Mouse (Mus musculus) midbrain, embryonic 13.5 days (tissue): ENCODE data around the gene Pdzrn4. TPM values are rescaled to one million over a fixed set of nuclear protein-coding genes. Genes with fewer than 3 reads are reported as not detected.

Source experiments
- ATAC-seq: fragments of 200-750 bp; cut with Nextera tagmentation; 2 replicates; pipeline ENCODE4 v1.8.0; 2017; ENCODE audit warnings: mild to moderate bottlenecking, moderate TSS enrichment, moderate library complexity
- H3K27ac ChIP-seq: fragments of 300-500 bp; sonication (generic); 2 replicates; pipeline ENCODE4 v1.5.1; 2015; ENCODE audit warnings: inconsistent platforms, mild to moderate bottlenecking, moderate library complexity
- H3K27me3 ChIP-seq: fragments of 300-500 bp; sonication (generic); 2 replicates; pipeline ENCODE4 v1.6.1; 2015; ENCODE audit warnings: mild to moderate bottlenecking, inconsistent platforms
- H3K36me3 ChIP-seq: fragments of 300-500 bp; sonication (generic); 2 replicates; pipeline ENCODE4 v1.6.1; 2015; ENCODE audit warnings: mild to moderate bottlenecking, inconsistent platforms
- H3K4me1 ChIP-seq: fragments of 300-500 bp; sonication (generic); replicated peaks from 2 replicates; pipeline ENCODE4 v1.6.1; 2015; ENCODE audit warnings: inconsistent platforms
- H3K4me2 ChIP-seq: fragments of 300-500 bp; sonication (generic); replicated peaks from 2 replicates; pipeline ENCODE4 v1.6.1; 2015; ENCODE audit warnings: moderate library complexity, mild to moderate bottlenecking, inconsistent platforms
- H3K4me3 ChIP-seq: fragments of 300-500 bp; sonication (generic); replicated peaks from 2 replicates; pipeline ENCODE4 v1.5.1; 2015; ENCODE audit warnings: mild to moderate bottlenecking, inconsistent platforms
- H3K9ac ChIP-seq: fragments of 300-500 bp; sonication (generic); replicated peaks from 2 replicates; pipeline ENCODE4 v1.6.1; 2015; ENCODE audit warnings: mild to moderate bottlenecking, inconsistent platforms
- H3K9me3 ChIP-seq: fragments of 300-500 bp; sonication (generic); 2 replicates; pipeline ENCODE4 v1.6.1; 2016; ENCODE audit warnings: mild to moderate bottlenecking, inconsistent platforms
- WGBS: fragments of 180-500 bp; shearing (Covaris S2); methylation state at CpG from one replicate; pipeline ENCODE4 v1.1.7; 2015; 5-methylcytosine and 5-hydroxymethylcytosine counted together
- polyA plus RNA-seq: library from polyadenylated mRNA; unstranded; fragments of >200 nt; fragmentation: Nextera tagmentation; extraction: Ambion mirVana; gene quantifications from 2 replicates; pipeline ENCODE4 v1.2.1, GENCODE M21; 2015

The Pdzrn4 gene
- polyA plus RNA-seq, 1 experiment from 2014 or later = 23.8 TPM

DNA sequence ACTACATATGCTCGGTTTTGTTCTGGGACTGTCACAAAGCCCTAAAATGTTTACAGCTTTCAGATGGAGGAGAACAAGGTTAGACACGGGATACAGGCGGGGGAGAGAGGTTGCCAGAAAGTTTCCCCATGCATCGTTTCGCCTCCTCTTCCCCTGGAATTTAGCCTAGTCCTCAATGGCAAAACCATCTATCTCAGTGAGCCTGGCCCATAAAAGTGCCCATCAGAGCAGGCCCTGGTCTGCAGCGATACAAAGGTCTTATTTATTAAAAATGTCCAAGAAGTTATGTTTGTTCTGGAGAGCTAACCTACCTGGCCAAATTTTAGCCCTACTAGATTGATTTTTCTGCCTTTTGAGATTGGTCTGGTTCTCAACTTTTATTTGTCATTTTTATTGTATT lies 165.5 kb downstream of the Pdzrn4 start:
- Histone ChIP-seq H3K27ac (no peak overlapping the region), H3K27me3 (no peaks in the 10 kb centered on the region), H3K9ac (no peak overlapping the region), H3K9me3 (no peaks in the 10 kb centered on the region), H3K4me2 (no peak overlapping the region), H3K4me3 (no peak overlapping the region), H3K4me1 (no peaks in the 10 kb centered on the region), H3K36me3 (no peaks in the 10 kb centered on the region)
- 92% methylated on average over 6 of the region's 6 CpGs for WGBS
- no peak for ATAC-seq

DNA sequence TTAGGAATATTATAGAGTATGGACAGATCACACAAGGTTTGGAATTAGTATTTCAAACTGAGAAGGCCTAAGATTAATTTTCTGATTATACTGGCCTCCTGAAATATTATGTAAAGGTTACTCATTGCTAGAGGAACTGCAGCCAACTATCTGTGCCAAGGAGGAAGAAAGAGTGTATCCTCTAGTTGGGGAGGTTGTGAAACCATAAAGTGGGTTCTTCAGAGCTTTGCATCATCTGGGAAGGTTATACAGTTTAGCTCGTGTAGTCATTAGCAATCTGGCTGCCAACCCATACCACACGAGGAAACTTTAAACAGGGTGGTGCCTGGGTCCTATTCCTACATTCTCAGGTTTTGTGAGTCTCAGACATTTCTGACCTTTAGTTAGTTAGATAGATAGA lies 166.9 kb downstream of the Pdzrn4 start:
- no peak overlapping the region for H3K9ac ChIP-seq
- ATAC-seq = no peak
- no peak overlapping the region for H3K4me3 ChIP-seq
- no peaks in the 10 kb centered on the region for H3K27me3 ChIP-seq
- H3K36me3 ChIP-seq = no peaks in the 10 kb centered on the region
- 83% methylated on average over 2 of the region's 2 CpGs for WGBS
- H3K4me2 ChIP-seq = no peak overlapping the region
- H3K9me3 ChIP-seq = no peaks in the 10 kb centered on the region
- no peak overlapping the region for H3K27ac ChIP-seq
- no peaks in the 10 kb centered on the region for H3K4me1 ChIP-seq

DNA sequence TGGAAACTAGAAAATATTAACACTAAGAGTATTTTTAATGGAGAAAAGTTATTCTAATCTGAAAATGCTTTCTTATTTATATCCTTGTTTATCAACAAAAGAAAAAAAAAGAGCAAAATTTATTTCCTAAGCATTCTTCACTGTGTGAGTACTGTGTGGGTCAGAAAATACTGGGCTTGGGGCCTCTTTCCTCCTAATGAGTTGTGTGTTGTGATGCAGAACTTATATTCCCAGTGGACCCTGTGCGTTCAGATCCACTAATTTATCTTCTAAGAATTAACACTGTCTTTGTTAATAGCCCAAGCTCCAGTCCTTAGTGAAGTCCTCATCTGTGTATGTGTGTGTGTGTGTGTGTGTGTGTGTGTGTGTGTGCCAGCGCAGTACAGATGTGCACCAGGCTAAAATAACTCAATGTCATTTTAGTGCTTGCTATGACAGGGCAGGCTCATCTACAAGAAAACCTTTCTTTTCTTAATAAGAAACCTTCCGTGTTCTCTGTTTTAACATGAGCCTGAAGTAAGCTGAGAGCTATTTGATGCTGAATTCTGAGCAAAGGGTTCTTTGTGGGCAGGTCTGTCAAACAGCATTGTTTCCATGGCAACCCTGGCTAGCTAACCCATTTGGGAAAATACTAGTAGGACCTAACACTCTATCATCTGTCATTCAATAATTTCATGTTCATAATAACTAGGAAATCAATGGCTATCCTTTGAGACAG lies 174.0 kb downstream of the Pdzrn4 start:
- peaks cover 9% of the 10 kb centered on the region; the same call in 1 of the 2 replicates for H3K27me3 ChIP-seq
- 0 out of 2 replicates have a peak overlapping the region, but pooled peaks have one; percentile 9 for H3K4me2 ChIP-seq
- 50% methylated on average over 3 of the region's 3 CpGs for WGBS
- peak; percentile 77 for ATAC-seq
- peak overlapping the region; percentile 68 for H3K27ac ChIP-seq
- H3K9ac ChIP-seq = no peak overlapping the region
- no peaks in the 10 kb centered on the region for H3K9me3 ChIP-seq
- peaks cover 15% of the 10 kb centered on the region for H3K4me1 ChIP-seq
- H3K36me3 ChIP-seq = no peaks in the 10 kb centered on the region
- no peak overlapping the region for H3K4me3 ChIP-seq

DNA sequence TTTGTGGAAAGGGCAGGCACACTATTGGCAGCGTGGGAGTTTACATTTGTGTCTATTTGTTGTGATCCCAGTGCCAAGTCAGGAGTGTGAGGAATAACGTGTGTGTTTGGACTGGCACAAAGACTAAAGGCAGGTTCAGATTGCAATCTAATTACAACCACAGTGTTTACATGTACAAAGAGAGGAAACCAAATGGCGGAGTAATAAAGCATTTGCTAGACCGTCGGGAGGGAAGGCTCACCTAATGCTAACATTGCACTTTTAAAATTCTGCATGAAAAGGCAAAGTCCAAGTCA lies 174.5 kb downstream of the Pdzrn4 start:
- Histone ChIP-seq H3K9me3 (no peaks in the 10 kb centered on the region), H3K4me1 (peaks cover 15% of the 10 kb centered on the region), H3K9ac (no peak overlapping the region), H3K36me3 (no peaks in the 10 kb centered on the region), H3K4me2 (0 out of 2 replicates have a peak overlapping the region, but pooled peaks have one; percentile 9), H3K27me3 (peaks cover 9% of the 10 kb centered on the region; the same call in 1 of the 2 replicates), H3K4me3 (no peak overlapping the region), H3K27ac (peak overlapping the region; percentile 68)
- WGBS = 61% methylated on average over 5 of the region's 5 CpGs
- peak; percentile 14; the same call in 1 of the 2 replicates for ATAC-seq

DNA sequence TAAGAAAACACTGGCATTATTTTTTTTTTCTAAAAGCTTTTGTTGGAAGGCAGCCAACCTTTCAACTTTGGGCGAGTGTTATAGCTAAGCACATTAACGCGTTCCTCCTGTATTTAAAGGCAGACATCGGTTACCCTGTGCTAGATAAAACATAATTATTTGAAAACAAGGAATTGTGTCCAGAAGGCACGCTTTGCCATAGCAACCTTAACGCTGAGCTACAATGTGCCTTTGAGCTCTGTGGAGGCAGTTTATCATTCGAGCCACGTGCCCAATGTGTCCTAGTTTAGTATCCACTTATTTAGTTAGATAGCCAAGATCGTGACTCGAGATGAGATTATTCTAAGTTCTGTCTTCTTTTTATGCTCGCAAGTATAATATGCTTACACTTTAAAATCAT lies 180.8 kb downstream of the Pdzrn4 start:
- Histone ChIP-seq H3K9ac (no peak overlapping the region), H3K4me2 (no peak overlapping the region), H3K4me1 (peaks cover 26% of the 10 kb centered on the region), H3K4me3 (no peak overlapping the region), H3K27ac (no peak overlapping the region), H3K27me3 (peaks cover 21% of the 10 kb centered on the region), H3K36me3 (no peaks in the 10 kb centered on the region), H3K9me3 (no peaks in the 10 kb centered on the region)
- WGBS = 14% methylated on average over 11 of the region's 11 CpGs
- ATAC-seq = peak; percentile 60

DNA sequence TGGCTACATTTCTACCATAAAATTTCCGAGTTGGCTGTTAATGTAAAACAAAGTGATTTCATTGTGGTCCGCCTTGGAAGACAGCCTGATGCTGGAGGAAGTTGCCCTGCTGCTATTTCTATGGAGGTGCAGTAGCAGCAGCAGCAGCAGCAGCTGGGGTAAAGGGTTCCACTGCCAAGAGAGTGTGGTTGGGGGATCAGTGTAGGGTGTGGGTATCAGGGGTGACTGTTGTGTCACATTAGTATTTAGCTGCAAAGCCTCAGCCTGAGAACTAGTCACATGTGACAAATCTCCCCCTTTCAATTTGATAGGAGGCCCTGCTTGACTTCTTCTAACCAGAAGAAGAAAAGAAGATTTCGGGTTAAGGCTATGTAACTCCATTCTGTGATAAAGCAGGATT lies 183.5 kb downstream of the Pdzrn4 start:
- ATAC-seq = peak; percentile 53; the same call in 1 of the 2 replicates

DNA sequence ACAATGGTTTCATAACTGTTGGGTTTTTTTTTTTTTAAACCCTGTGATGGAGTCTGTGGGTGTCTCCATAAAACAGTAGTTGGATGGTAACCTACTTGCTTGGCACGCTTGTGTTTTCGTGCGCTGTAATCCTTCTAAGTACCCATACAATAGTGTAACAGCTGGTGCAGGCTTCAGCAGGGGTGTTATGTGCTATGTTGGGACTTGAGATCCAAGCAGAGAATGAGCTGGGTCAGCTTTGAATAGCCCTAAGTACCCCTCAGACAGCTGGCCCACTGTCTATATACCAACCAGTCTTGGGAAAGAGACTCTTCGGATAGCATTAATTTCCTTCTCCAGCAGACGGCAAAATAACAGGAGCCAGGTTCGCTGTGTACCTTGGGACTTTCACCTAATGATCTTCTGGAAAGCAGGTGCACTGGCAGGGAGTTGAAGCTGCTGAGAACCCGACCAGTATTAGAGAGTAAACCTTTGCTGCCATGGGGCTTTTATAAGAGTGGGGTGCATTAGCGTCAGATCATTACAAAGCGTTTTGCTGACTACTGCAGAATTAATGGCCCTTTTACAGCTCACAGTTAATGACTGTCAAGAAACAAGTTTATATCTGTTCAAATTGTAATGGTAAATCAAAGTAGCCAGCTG lies 184.2 kb downstream of the Pdzrn4 start:
- Histone ChIP-seq H3K9me3 (no peaks in the 10 kb centered on the region), H3K27ac (peak overlapping the region; percentile 40; the same call in 1 of the 2 replicates), H3K27me3 (peaks cover 16% of the 10 kb centered on the region), H3K4me2 (0 out of 2 replicates have a peak overlapping the region, but pooled peaks have one; percentile 11), H3K4me1 (peaks cover 26% of the 10 kb centered on the region), H3K36me3 (no peaks in the 10 kb centered on the region), H3K4me3 (no peak overlapping the region), H3K9ac (no peak overlapping the region)
- ATAC-seq = peak; percentile 83
- WGBS = 30% methylated on average over 9 of the region's 9 CpGs

More for the DNA sequence above, 183.5 kb downstream of the Pdzrn4 start:
- Histone ChIP-seq H3K4me1 (peaks cover 26% of the 10 kb centered on the region), H3K4me3 (no peak overlapping the region), H3K27me3 (peaks cover 16% of the 10 kb centered on the region), H3K9me3 (no peaks in the 10 kb centered on the region), H3K9ac (no peak overlapping the region), H3K4me2 (no peak overlapping the region), H3K27ac (no peak overlapping the region), H3K36me3 (no peaks in the 10 kb centered on the region)
- 41% methylated on average over 3 of the region's 3 CpGs for WGBS

DNA sequence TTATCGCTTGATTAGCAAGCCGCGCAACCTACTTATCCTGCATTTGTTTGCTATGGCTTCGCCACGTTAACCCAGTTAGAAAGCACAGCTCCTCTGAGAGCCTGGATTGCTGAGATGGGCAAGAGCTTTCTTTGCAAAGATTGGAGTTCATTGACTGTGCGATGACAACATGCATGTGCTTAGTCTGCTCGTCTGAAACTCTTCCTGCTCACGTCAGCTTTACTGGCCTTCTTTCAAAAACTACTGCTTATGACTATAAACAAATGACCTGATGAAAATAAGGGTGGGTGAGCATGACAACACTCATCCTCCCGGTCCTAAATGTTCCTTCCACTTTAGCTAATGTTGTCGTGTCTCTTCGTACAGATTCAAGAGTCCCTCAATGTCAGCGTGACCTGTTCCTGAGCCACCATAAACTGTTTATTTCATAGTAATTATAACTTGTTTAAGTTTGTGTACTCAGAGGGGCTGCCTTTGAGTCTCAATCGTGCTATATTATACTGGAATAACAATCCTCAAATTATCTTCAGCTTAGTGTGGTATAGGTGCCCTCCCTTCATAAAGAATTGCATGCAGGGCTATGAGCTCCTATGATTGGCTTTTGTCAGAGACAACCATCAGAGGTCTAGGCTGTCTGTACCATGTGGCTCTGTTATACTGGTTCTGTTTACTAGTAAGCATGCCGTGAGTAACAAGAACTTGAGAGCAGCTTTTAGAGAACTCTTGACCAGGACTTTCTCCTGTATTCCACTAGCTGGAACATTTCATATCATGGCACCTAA lies 187.9 kb downstream of the Pdzrn4 start:
- no peak for ATAC-seq
- Histone ChIP-seq H3K36me3 (no peaks in the 10 kb centered on the region), H3K4me1 (peaks cover 16% of the 10 kb centered on the region), H3K9me3 (no peaks in the 10 kb centered on the region), H3K4me2 (no peak overlapping the region), H3K27ac (no peak overlapping the region), H3K4me3 (no peak overlapping the region), H3K27me3 (peaks cover 12% of the 10 kb centered on the region; the same call in 1 of the 2 replicates), H3K9ac (no peak overlapping the region)
- 86% methylated on average over 14 of the region's 14 CpGs for WGBS

DNA sequence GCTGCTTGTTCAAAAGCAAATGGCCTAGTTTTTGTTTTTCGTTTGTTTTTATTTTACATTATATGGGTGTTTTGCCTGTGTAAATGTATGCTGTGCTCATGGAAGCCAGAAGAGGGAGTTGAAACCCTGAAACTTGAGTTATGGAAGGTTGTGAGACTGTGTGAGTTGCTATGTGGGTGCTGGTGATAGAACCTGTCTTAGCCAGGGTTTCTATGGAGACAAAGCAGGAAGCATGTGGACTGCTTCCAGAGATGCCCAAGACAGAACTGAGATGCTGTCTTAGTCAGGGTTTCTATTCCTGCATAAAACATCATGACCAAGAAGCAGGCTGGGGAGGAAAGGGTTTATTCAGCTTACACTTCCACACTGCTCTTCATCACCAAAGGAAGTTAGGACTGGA lies 190.8 kb downstream of the Pdzrn4 start:
- H3K4me1 ChIP-seq = no peaks in the 10 kb centered on the region
- 94% methylated on average over 1 of the region's 1 CpGs for WGBS
- no peak for ATAC-seq
- H3K9ac ChIP-seq = no peak overlapping the region
- no peaks in the 10 kb centered on the region for H3K9me3 ChIP-seq
- no peak overlapping the region for H3K27ac ChIP-seq
- no peaks in the 10 kb centered on the region for H3K36me3 ChIP-seq
- H3K4me2 ChIP-seq = no peak overlapping the region
- H3K27me3 ChIP-seq = peaks cover 23% of the 10 kb centered on the region
- no peak overlapping the region for H3K4me3 ChIP-seq

DNA sequence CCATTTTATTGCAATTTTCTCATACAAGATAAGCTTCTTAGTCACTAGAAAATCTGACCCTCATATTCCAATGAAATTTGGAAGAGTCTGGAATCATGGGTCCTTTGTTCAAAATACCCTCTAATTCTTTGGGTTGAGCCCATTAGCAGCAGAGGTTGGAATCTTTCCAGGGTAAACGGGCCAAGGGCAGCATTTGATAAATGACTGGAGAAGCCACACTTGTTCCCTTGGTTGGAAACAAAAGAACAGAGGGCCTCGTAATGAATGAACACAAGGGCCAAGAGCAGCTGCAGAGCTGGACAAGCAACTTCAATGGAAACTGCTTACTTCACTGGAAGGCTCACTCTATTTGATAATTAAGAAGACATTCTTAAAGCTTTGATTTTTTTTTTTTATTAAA lies 198.0 kb downstream of the Pdzrn4 start:
- no peak for ATAC-seq
- no peaks in the 10 kb centered on the region for H3K9me3 ChIP-seq
- no peak overlapping the region for H3K27ac ChIP-seq
- 19% methylated on average over 2 of the region's 2 CpGs for WGBS
- H3K4me1 ChIP-seq = peaks cover 29% of the 10 kb centered on the region
- no peak overlapping the region for H3K9ac ChIP-seq
- H3K27me3 ChIP-seq = peaks cover 23% of the 10 kb centered on the region
- H3K4me3 ChIP-seq = no peak overlapping the region
- H3K36me3 ChIP-seq = no peaks in the 10 kb centered on the region
- H3K4me2 ChIP-seq = no peak overlapping the region

DNA sequence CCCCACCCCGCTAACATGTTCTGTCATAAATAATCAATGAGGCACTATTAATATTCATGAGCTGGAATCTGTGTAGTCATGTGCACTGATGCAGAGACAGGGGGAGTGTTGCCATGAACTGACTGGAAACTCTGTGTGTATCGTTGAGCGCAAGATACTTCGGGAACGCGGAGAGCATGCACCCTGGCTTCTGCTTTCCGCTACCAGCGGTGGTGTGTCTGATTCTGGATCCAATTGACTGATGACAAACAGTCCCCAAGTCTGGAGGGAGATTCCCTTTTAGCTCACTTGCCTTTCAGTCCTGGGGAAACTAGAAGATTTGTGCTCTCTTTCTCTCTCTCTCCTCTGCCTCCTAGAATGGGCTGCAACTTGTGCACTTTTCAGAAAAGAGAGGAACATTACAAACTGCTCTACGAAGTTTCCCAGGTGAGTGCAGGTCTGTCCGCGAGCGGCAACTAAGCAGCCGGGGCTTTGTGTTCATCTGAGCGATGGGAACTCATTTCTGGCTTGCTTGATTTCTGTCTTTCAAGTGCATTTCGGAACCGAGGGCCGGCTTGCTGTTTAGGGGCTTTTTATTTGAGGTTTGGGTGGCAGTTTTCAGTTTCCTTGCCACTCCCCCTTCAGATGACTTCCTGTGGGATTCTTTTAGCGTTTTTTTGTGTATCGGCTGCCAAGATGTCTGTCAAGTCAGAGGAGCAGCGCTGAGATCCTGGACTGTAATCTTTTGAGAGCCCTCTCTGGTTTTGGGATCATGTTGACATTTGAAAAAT lies 200.5 kb downstream of the Pdzrn4 start:
- no peaks in the 10 kb centered on the region for H3K9me3 ChIP-seq
- peak overlapping the region; percentile 55 for H3K9ac ChIP-seq
- H3K4me2 ChIP-seq = peak overlapping the region; percentile 62
- WGBS = under 1% methylated on average over 20 of the region's 20 CpGs
- ATAC-seq = peak; percentile 86
- no peaks in the 10 kb centered on the region for H3K36me3 ChIP-seq
- H3K27ac ChIP-seq = peak overlapping the region; percentile 75
- H3K27me3 ChIP-seq = peaks cover 17% of the 10 kb centered on the region
- H3K4me3 ChIP-seq = peak overlapping the region; percentile 45
- H3K4me1 ChIP-seq = peaks cover 34% of the 10 kb centered on the region
